Mouse (Mus musculus): ENCODE data around the gene Pard3b.

DNA sequence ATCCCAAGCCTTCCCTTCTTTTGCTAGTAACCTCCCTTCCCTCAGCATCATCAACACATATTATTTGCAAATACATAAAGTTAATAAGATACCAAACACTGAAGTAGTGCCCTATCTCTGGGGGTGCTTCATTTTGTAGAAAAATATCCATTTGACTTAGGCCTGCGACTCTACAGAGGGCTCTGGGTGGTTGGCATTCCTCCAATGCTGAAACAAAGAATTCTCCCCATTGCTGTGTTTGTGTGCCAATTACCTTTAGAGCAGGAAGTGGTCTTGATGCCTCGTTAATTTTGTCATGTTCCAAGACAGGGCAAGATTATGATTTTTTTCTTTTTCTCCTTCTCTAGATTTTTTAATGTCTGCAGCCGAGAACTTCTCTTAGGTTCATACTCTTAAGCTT lies 637.8 kb downstream of the Pard3b start:
- TF ChIP-seq POLR2A (IDR thresholded peaks at IDR 0.05; ENCODE audit: insufficient read depth, low read depth, low read length) (no peak), CTCF (IDR thresholded peaks at IDR 0.05) (no peak)
